Mouse (Mus musculus) CH12.LX (cell line): ENCODE measurements around the gene Dennd1a. TPM values are rescaled to one million over a fixed set of nuclear protein-coding genes. Genes with fewer than 3 reads are reported as not detected.

Experiments
- DNase-seq: peaks from one replicate; pipeline ENCODE4 v3.0.0-alpha.2; 2013; ENCODE audit errors: extremely low read depth
- H3K27ac ChIP-seq: 2 replicates; pipeline ENCODE4 v1.5.1; 2012; ENCODE audit warnings: low read depth, mild to moderate bottlenecking, control low read depth, moderate library complexity; ENCODE audit not compliant: insufficient read depth
- H3K27me3 ChIP-seq: replicated peaks from 2 replicates; pipeline ENCODE3; 2012; ENCODE audit warnings: inconsistent platforms
- H3K36me3 ChIP-seq, 2 experiments: replicated peaks in 1 of 2; 2 replicates each; pipeline versions ENCODE3 to v1.6.1; 2012; ENCODE audit warnings: inconsistent platforms in 1 of 2, low read length in 1 of 2, mild to moderate bottlenecking in 1 of 2, mixed read lengths in 1 of 2, moderate library complexity in 1 of 2; ENCODE audit not compliant: control insufficient read depth in 1 of 2, insufficient read depth in 1 of 2
- H3K4me1 ChIP-seq, 2 experiments: 2 replicates each; pipeline ENCODE4 v1.6.1; 2012; ENCODE audit warnings: inconsistent platforms in 1 of 2, moderate library complexity in 1 of 2; ENCODE audit not compliant: insufficient read depth in 2 of 2, control insufficient read depth in 1 of 2
- H3K4me2 ChIP-seq: 2 replicates; pipeline ENCODE4 v1.6.1; 2012; ENCODE audit warnings: low read depth, mild to moderate bottlenecking, control low read depth; ENCODE audit not compliant: poor library complexity, insufficient read depth, severe bottlenecking
- H3K4me3 ChIP-seq, 3 experiments: fragments of 150-350 bp in 1 of 3; sonication (generic) in 1 of 3; replicated peaks in 1 of 3; 2 replicates each; pipeline versions ENCODE3 to v1.5.1; 2011 to 2012; ENCODE audit warnings: low read depth in 2 of 3, low read length in 2 of 3, mild to moderate bottlenecking in 2 of 3, moderate library complexity in 2 of 3, control low read depth in 1 of 3, improper control_type of control experiment in 1 of 3, inconsistent platforms in 1 of 3, mixed read lengths in 1 of 3; ENCODE audit not compliant: poor library complexity in 1 of 3
- H3K79me2 ChIP-seq: replicated peaks from 2 replicates; pipeline ENCODE4 v1.6.1; 2012; ENCODE audit warnings: mild to moderate bottlenecking, moderate library complexity; ENCODE audit not compliant: control insufficient read depth, poor library complexity, insufficient read depth, severe bottlenecking; ENCODE audit errors: extremely low read depth
- H3K9ac ChIP-seq: 2 replicates; pipeline ENCODE4 v1.6.1; 2012; ENCODE audit warnings: low read depth, mild to moderate bottlenecking, control low read depth, moderate library complexity; ENCODE audit not compliant: insufficient read depth
- H3K9me3 ChIP-seq: replicated peaks from 2 replicates; pipeline ENCODE3; 2012; ENCODE audit warnings: low read length, inconsistent platforms, mixed read lengths
- CHD1 ChIP-seq: IDR thresholded peaks from 2 replicates; pipeline ENCODE4 v1.6.1; 2012; ENCODE audit warnings: low read depth, low read length, improper control_type of control experiment, inconsistent platforms
- CHD2 ChIP-seq: IDR thresholded peaks from 2 replicates; pipeline ENCODE4 v1.6.1; 2011; ENCODE audit warnings: low read length, improper control_type of control experiment
- E2F4 ChIP-seq: IDR thresholded peaks from 2 replicates; pipeline ENCODE4 v1.6.1; 2011; ENCODE audit warnings: low read depth, low read length, improper control_type of control experiment; ENCODE audit not compliant: insufficient replicate concordance
- ELF1 ChIP-seq: IDR thresholded peaks from 2 replicates; pipeline ENCODE4 v1.6.1; 2014; ENCODE audit warnings: low read depth, mild to moderate bottlenecking, inconsistent platforms, low read length, improper control_type of control experiment
- EP300 ChIP-seq: IDR thresholded peaks from 2 replicates; pipeline ENCODE4 v1.6.1; 2011; ENCODE audit warnings: low read length, improper control_type of control experiment
- ETS1 ChIP-seq: conservative IDR thresholded peaks from 2 replicates; pipeline ENCODE4 v1.6.1; 2012; ENCODE audit warnings: low read depth, mild to moderate bottlenecking, inconsistent platforms, low read length, improper control_type of control experiment, moderate library complexity
- GABPA ChIP-seq: IDR thresholded peaks from 2 replicates; pipeline ENCODE4 v1.6.1; 2012; ENCODE audit warnings: low read depth, low read length, improper control_type of control experiment, inconsistent platforms; ENCODE audit not compliant: insufficient replicate concordance
- HCFC1 ChIP-seq: IDR thresholded peaks from 2 replicates; pipeline ENCODE4 v1.6.1; 2012; ENCODE audit warnings: low read depth, mild to moderate bottlenecking, inconsistent platforms, low read length, improper control_type of control experiment
- IRF4 ChIP-seq: IDR thresholded peaks from 2 replicates; pipeline ENCODE4 v1.6.1; 2014; ENCODE audit warnings: low read depth, mild to moderate bottlenecking, inconsistent platforms, low read length, improper control_type of control experiment
- JUN ChIP-seq: IDR thresholded peaks from 2 replicates; pipeline ENCODE4 v1.6.1; 2011; ENCODE audit warnings: low read depth, mild to moderate bottlenecking, low read length, improper control_type of control experiment, moderate library complexity; ENCODE audit not compliant: insufficient read depth
- KAT2A ChIP-seq: IDR thresholded peaks from 2 replicates; pipeline ENCODE4 v1.6.1; 2012; ENCODE audit warnings: low read length, improper control_type of control experiment, inconsistent platforms; ENCODE audit not compliant: insufficient replicate concordance
- MAFK ChIP-seq: IDR thresholded peaks from 2 replicates; pipeline ENCODE4 v1.6.1; 2011; ENCODE audit warnings: low read length, improper control_type of control experiment; ENCODE audit not compliant: insufficient replicate concordance
- MXI1 ChIP-seq: IDR thresholded peaks from 2 replicates; pipeline ENCODE4 v1.6.1; 2011; ENCODE audit warnings: mild to moderate bottlenecking, low read depth, low read length, improper control_type of control experiment
- MYC ChIP-seq: IDR thresholded peaks from 2 replicates; pipeline ENCODE4 v1.6.1; 2011; ENCODE audit warnings: low read depth, mild to moderate bottlenecking, improper control_type of control experiment, low read length
- NELFE ChIP-seq: IDR thresholded peaks from 2 replicates; pipeline ENCODE4 v1.6.1; 2011; ENCODE audit warnings: low read depth, low read length, improper control_type of control experiment
- PAX5 ChIP-seq: IDR thresholded peaks from 2 replicates; pipeline ENCODE4 v1.6.1; 2012; ENCODE audit warnings: low read length, inconsistent platforms, mixed read lengths
- POLR2AphosphoS2 ChIP-seq: IDR thresholded peaks from 2 replicates; pipeline ENCODE4 v1.6.1; 2011; ENCODE audit warnings: low read depth, low read length, improper control_type of control experiment
- RCOR1 ChIP-seq: conservative IDR thresholded peaks from 2 replicates; pipeline ENCODE4 v1.6.1; 2012; ENCODE audit warnings: low read depth, mild to moderate bottlenecking, inconsistent platforms, low read length, improper control_type of control experiment
- SMC3 ChIP-seq: IDR thresholded peaks from 2 replicates; pipeline ENCODE4 v1.6.1; 2011; ENCODE audit warnings: low read depth, low read length, improper control_type of control experiment
- TCF12 ChIP-seq: IDR thresholded peaks from 2 replicates; pipeline ENCODE4 v1.6.1; 2014; ENCODE audit warnings: low read depth, mild to moderate bottlenecking, inconsistent platforms, low read length, improper control_type of control experiment
- UBTF ChIP-seq: IDR thresholded peaks from 2 replicates; pipeline ENCODE4 v1.6.1; 2012; ENCODE audit warnings: low read depth, mild to moderate bottlenecking, inconsistent platforms, low read length, improper control_type of control experiment, moderate library complexity
- USF1 ChIP-seq: IDR thresholded peaks from 2 replicates; pipeline ENCODE4 v1.6.1; 2014; ENCODE audit warnings: low read depth, mild to moderate bottlenecking, inconsistent platforms, low read length, improper control_type of control experiment
- ZC3H11A ChIP-seq: IDR thresholded peaks from 2 replicates; pipeline ENCODE4 v1.6.1; 2012; ENCODE audit warnings: low read depth, mild to moderate bottlenecking, inconsistent platforms, low read length, improper control_type of control experiment
- dilution Hi-C: fragments of 300-500 bp; cut with MboI; formaldehyde crosslinking; loops from 2 replicates; pipeline ENCODE4 v1.14.3; 2020; ENCODE audit warnings: low sequenced_read_pairs; ENCODE audit not compliant: extremely low pct_unique_long_range_greater_than_20kb, extremely low pct_ligation_motif_present
- in situ Hi-C: fragments of 300-500 bp; cut with MboI; formaldehyde crosslinking; loops from 3 replicates; pipeline ENCODE4 v1.14.3; 2019; ENCODE audit warnings: low sequenced_read_pairs, low pct_ligation_motif_present, low pct_unique_long_range_greater_than_20kb, mixed read lengths
- polyA plus RNA-seq: library from polyadenylated mRNA; unstranded; fragments of >175 nt; gene quantifications from 2 replicates; pipeline ENCODE4 v1.2.1, GENCODE M21; 2012; ENCODE audit warnings: low read depth; ENCODE audit not compliant: insufficient read length
- total RNA-seq, 2 experiments: library from RNA; depleted of rRNA; stranded (reverse); fragments of 300-350 nt in 1 of 2; fragments of >200 nt in 1 of 2; gene quantifications; 2 replicates each; pipeline ENCODE4 v1.2.3; 2012 to 2014

Gene Dennd1a
- total and polyA plus RNA-seq, 3 experiments, result 2.7 to 7.3 (median 4.3) TPM

GRCm38 (mm10) chr2:38099120-38099773 is 187.9 kb downstream of the Dennd1a start:
- Histone ChIP-seq H3K9ac (no peak overlapping the region), H3K4me2 (no peak overlapping the region), H3K79me2 (no peaks in the 10 kb centered on the region), H3K27ac (no peak overlapping the region), H3K4me3 (no peak overlapping the region), H3K36me3 (peaks cover 0 to 3% of the 10 kb centered on the region in 2 experiments), H3K9me3 (no peaks in the 10 kb centered on the region), H3K27me3 (no peaks in the 10 kb centered on the region), H3K4me1 (peaks cover 0 to 5% of the 10 kb centered on the region in 2 experiments; a peak in 1 of 4 replicates)
- TF ChIP-seq HCFC1 (no peak), EP300 (no peak), ETS1 (no peak), SMC3 (no peak), UBTF (no peak), MAFK (no peak), TCF12 (no peak), NELFE (no peak)
- in situ Hi-C loops, result no loop called here
- no peak for DNase-seq
- dilution Hi-C loops, result no loop called here

GRCm38 (mm10) chr2:38097469-38097868 is 189.7 kb downstream of the Dennd1a start:
- TF ChIP-seq CHD1 (no peak), ETS1 (no peak), E2F4 (no peak), MAFK (no peak), TCF12 (no peak), CHD2 (no peak), MYC (no peak), KAT2A (no peak)
- in situ Hi-C loops, result no loop called here
- dilution Hi-C loops, result no loop called here

GRCm38 (mm10) chr2:38096328-38096727 is 190.9 kb downstream of the Dennd1a start:
- Histone ChIP-seq H3K9me3 (no peaks in the 10 kb centered on the region), H3K36me3 (peaks cover 0 to 3% of the 10 kb centered on the region in 2 experiments), H3K9ac (no peak overlapping the region), H3K79me2 (no peaks in the 10 kb centered on the region), H3K4me1 (peaks cover 0 to 5% of the 10 kb centered on the region in 2 experiments; a peak in 1 of 4 replicates), H3K4me2 (no peak overlapping the region), H3K4me3 (no peak overlapping the region), H3K27me3 (no peaks in the 10 kb centered on the region), H3K27ac (no peak overlapping the region)
- in situ Hi-C loops, result no loop called here
- no peak for DNase-seq
- dilution Hi-C loops, result no loop called here
- TF ChIP-seq USF1, result no peak
- no peak for TF ChIP-seq MXI1
- TF ChIP-seq ELF1, result no peak
- no peak for TF ChIP-seq MAFK
- TF ChIP-seq JUN, result no peak
- TF ChIP-seq IRF4, result no peak
- TF ChIP-seq CHD2, result no peak
- TF ChIP-seq GABPA, result no peak
- no peak for TF ChIP-seq TCF12
- TF ChIP-seq ZC3H11A, result no peak
- no peak for TF ChIP-seq SMC3
- TF ChIP-seq RCOR1, result no peak
- no peak for TF ChIP-seq PAX5
- no peak for TF ChIP-seq UBTF
- TF ChIP-seq POLR2AphosphoS2, result no peak
- TF ChIP-seq NELFE, result no peak
- no peak for TF ChIP-seq ETS1
- no peak for TF ChIP-seq CHD1

More at GRCm38 (mm10) chr2:38097469-38097868, 189.7 kb downstream of the Dennd1a start:
- peaks cover 0 to 3% of the 10 kb centered on the region in 2 experiments for H3K36me3 ChIP-seq
- no peaks in the 10 kb centered on the region for H3K79me2 ChIP-seq
- DNase-seq, result no peak
- peaks cover 0 to 5% of the 10 kb centered on the region in 2 experiments; a peak in 1 of 4 replicates for H3K4me1 ChIP-seq
- H3K9ac ChIP-seq, result no peak overlapping the region
- no peaks in the 10 kb centered on the region for H3K27me3 ChIP-seq
- H3K4me3 ChIP-seq, result no peak overlapping the region
- no peaks in the 10 kb centered on the region for H3K9me3 ChIP-seq
- no peak overlapping the region for H3K4me2 ChIP-seq
- no peak overlapping the region for H3K27ac ChIP-seq
